Mouse (Mus musculus): ENCODE data around the gene Kcnn3.

Kcnn3 gene

GRCm38 (mm10) chr3:89576381-89576780 is 56.4 kb downstream of the Kcnn3 start:
- ChIA-PET CTCF (interaction anchor here in 1 of 4 experiments (0.8 kb wide), 1 partner anchor 64 kb away, joined by 4 read pairs; no protein-coding TSS in a partner anchor), POLR2A (interaction anchor here in 1 of 4 experiments (1.3 kb wide), 1 partner anchor 56 kb away, joined by 3 read pairs; no protein-coding TSS in a partner anchor)

GRCm38 (mm10) chr3:89577154-89577553 is 57.2 kb downstream of the Kcnn3 start:
- ChIA-PET POLR2A (no interaction called here), CTCF (no interaction called here)

- ChIA-PET CTCF (interaction anchor here (0.5 to 2.0 kb wide), 19 partner anchors 8 to 667 kb away, joined by 3 to 8 read pairs (median 4); partner anchors contain the start of gene Kcnn3 (in 1 of the 4)), POLR2A (interaction anchor here in 3 of 4 experiments (0.9 to 1.9 kb wide), 8 partner anchors 20 to 195 kb away, joined by 3 to 6 read pairs (median 3); no protein-coding TSS in a partner anchor)
Observed at GRCm38 (mm10) chr3:89578083-89578482, 58.1 kb downstream of the Kcnn3 start.

- POLR2A ChIA-PET, result interaction anchor here in 3 of 4 experiments (0.5 to 1.9 kb wide), 15 partner anchors 9 to 894 kb away, joined by 3 to 6 read pairs (median 3); partner anchors contain the start of genes Kcnn3 (in 1 of the 3) and She (in 1 of the 3)
- CTCF ChIA-PET, result interaction anchor here (0.5 to 2.0 kb wide), 23 partner anchors 9 to 666 kb away, joined by 3 to 8 read pairs (median 4); partner anchors contain the start of gene Kcnn3 (in 1 of the 4)
Observed at GRCm38 (mm10) chr3:89578803-89579202, 58.8 kb downstream of the Kcnn3 start.

- POLR2A ChIA-PET, result interaction anchor here in 1 of 4 experiments (0.5 kb wide), 1 partner anchor 424 kb away, joined by 3 read pairs; the partner anchor contains the start of gene Hcn3
Observed at GRCm38 (mm10) chr3:89584254-89584653, 64.3 kb downstream of the Kcnn3 start.

GRCm38 (mm10) chr3:89588436-89588835 is 68.5 kb downstream of the Kcnn3 start:
- ChIA-PET POLR2A (interaction anchor here in 2 of 4 experiments (1.0 to 1.5 kb wide), 7 partner anchors 9 to 134 kb away, joined by 3 to 6 read pairs (median 4); no protein-coding TSS in a partner anchor), CTCF (interaction anchor here (0.6 to 2.2 kb wide), 6 partner anchors 10 to 270 kb away, joined by 3 to 8 read pairs (median 3); no protein-coding TSS in a partner anchor)

More at GRCm38 (mm10) chr3:89584254-89584653, 64.3 kb downstream of the Kcnn3 start:
- CTCF ChIA-PET, result interaction anchor here in 1 of 4 experiments (1.2 kb wide), 1 partner anchor 10 kb away, joined by 3 read pairs; no protein-coding TSS in a partner anchor

- ChIA-PET POLR2A (interaction anchor here in 1 of 4 experiments (1.1 to 1.5 kb wide), 2 partner anchors 14 to 33 kb away, joined by 3 to 6 read pairs; no protein-coding TSS in a partner anchor), CTCF (interaction anchor here in 2 of 4 experiments (0.6 to 2.2 kb wide), 3 partner anchors 10 to 79 kb away, joined by 3 to 8 read pairs (median 3); no protein-coding TSS in a partner anchor)
Observed at GRCm38 (mm10) chr3:89589321-89589720, 69.4 kb downstream of the Kcnn3 start.

- ChIA-PET POLR2A (interaction anchor here in 1 of 4 experiments (1.0 kb wide), 1 partner anchor 62 kb away, joined by 3 read pairs; no protein-coding TSS in a partner anchor), CTCF (interaction anchor here in 1 of 4 experiments (1.1 kb wide), 1 partner anchor 9 kb away, joined by 3 read pairs; no protein-coding TSS in a partner anchor)
Observed at GRCm38 (mm10) chr3:89590386-89590785, 70.4 kb downstream of the Kcnn3 start.

GRCm38 (mm10) chr3:89591461-89591860 is 71.5 kb downstream of the Kcnn3 start:
- POLR2A ChIA-PET, result no interaction called here
- CTCF ChIA-PET, result interaction anchor here in 1 of 4 experiments (0.6 to 1.3 kb wide), 2 partner anchors 17 to 77 kb away, joined by 5 to 6 read pairs; no protein-coding TSS in a partner anchor

GRCm38 (mm10) chr3:89592809-89593208 is 72.8 kb downstream of the Kcnn3 start:
- POLR2A ChIA-PET, result no interaction called here
- CTCF ChIA-PET, result interaction anchor here in 2 of 4 experiments (0.9 to 1.4 kb wide), 2 partner anchors 14 kb away, joined by 3 to 4 read pairs; no protein-coding TSS in a partner anchor

- ChIA-PET CTCF (interaction anchor here in 1 of 4 experiments (1.6 kb wide), 1 partner anchor 137 kb away, joined by 4 read pairs; no protein-coding TSS in a partner anchor), POLR2A (interaction anchor here in 1 of 4 experiments (1.4 kb wide), 1 partner anchor 179 kb away, joined by 4 read pairs; no protein-coding TSS in a partner anchor)
Observed at GRCm38 (mm10) chr3:89593524-89593923, 73.6 kb downstream of the Kcnn3 start.

- ChIA-PET CTCF (interaction anchor here (0.7 to 2.7 kb wide), 14 partner anchors 18 to 260 kb away, joined by 3 to 10 read pairs (median 3); no protein-coding TSS in a partner anchor), POLR2A (interaction anchor here in 1 of 4 experiments (0.6 to 1.1 kb wide), 2 partner anchors 20 to 142 kb away, joined by 3 read pairs; no protein-coding TSS in a partner anchor)
Observed at GRCm38 (mm10) chr3:89598361-89598760, 78.4 kb downstream of the Kcnn3 start.

- POLR2A ChIA-PET, result interaction anchor here in 1 of 4 experiments (1.1 kb wide), 1 partner anchor 20 kb away, joined by 3 read pairs; no protein-coding TSS in a partner anchor
- CTCF ChIA-PET, result interaction anchor here (0.6 to 2.7 kb wide), 12 partner anchors 9 to 259 kb away, joined by 3 to 8 read pairs (median 3); no protein-coding TSS in a partner anchor
Observed at GRCm38 (mm10) chr3:89598967-89599366, 79.0 kb downstream of the Kcnn3 start.

- POLR2A ChIA-PET, result no interaction called here
- CTCF ChIA-PET, result interaction anchor here in 2 of 4 experiments (0.6 to 1.1 kb wide), 4 partner anchors 23 to 128 kb away, joined by 3 to 4 read pairs (median 3); no protein-coding TSS in a partner anchor
Observed at GRCm38 (mm10) chr3:89601060-89601459, 81.1 kb downstream of the Kcnn3 start.

- ChIA-PET POLR2A (interaction anchor here in 1 of 4 experiments (0.6 to 2.5 kb wide), 3 partner anchors 14 to 76 kb away, joined by 3 to 6 read pairs (median 3); no protein-coding TSS in a partner anchor), CTCF (no interaction called here)
Observed at GRCm38 (mm10) chr3:89603300-89603699, 83.3 kb downstream of the Kcnn3 start.

GRCm38 (mm10) chr3:89605235-89605634 is 85.3 kb downstream of the Kcnn3 start:
- ChIA-PET POLR2A (no interaction called here), CTCF (no interaction called here)

GRCm38 (mm10) chr3:89607327-89607726 is 87.4 kb downstream of the Kcnn3 start:
- ChIA-PET POLR2A (interaction anchor here in 1 of 4 experiments (1.2 kb wide), 1 partner anchor 29 kb away, joined by 3 read pairs; no protein-coding TSS in a partner anchor), CTCF (interaction anchor here in 1 of 4 experiments (1.1 kb wide), 1 partner anchor 28 kb away, joined by 3 read pairs; no protein-coding TSS in a partner anchor)

GRCm38 (mm10) chr3:89612048-89612447 is 92.1 kb downstream of the Kcnn3 start:
- ChIA-PET POLR2A (no interaction called here), CTCF (no interaction called here)

Data from embryonic stem cell, embryonic (primary cell).